Mouse (Mus musculus): ENCODE data around the gene Mrpl51. TPM values are rescaled to one million over a fixed set of nuclear protein-coding genes. Genes with fewer than 3 reads are reported as not detected.

The Mrpl51 gene
- polyA plus RNA-seq, 1 experiment = 68.6 TPM

DNA sequence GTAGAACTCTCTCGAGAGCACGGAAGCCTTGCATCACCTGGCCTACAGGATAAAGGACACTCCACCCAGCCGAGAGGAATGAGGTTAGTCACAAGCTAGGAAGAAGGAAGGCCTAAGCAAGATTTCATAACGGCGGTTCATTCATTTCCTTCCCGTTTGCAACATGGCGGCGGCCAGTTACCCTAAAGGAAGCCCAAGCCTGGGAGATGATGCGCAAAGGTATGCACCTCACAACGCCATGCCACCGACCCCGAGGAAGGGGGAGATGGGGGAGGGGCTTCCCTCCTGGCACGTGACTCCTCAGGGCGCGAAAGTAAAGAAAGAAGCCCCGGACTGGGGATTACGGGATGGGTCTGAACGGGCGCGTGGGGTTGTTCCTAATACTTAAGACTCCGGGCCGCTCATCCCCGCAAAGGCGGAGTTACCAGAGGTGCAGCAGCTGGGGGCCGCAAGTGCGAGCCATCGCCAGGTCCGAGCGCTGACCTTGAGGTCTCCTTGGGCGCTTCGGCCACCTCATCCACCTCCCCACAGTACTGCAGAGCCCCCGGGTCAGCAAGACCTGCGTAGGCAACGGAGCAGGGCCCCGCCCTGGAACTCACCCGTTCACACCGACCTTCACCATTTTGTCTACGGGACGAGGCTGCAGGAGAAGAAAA lies 26.8 kb upstream of the Mrpl51 start:
- TF ChIP-seq CTCF (IDR thresholded peaks at IDR 0.05; ENCODE audit: low read depth, low read length) (no peak), POLR2A (IDR thresholded peaks at IDR 0.05; ENCODE audit: borderline replicate concordance, low read depth, low read length) (no peak)
- H3K4me1 ChIP-seq (ENCODE audit: control insufficient read depth, insufficient read depth, low read length) = peaks cover 12% of the 10 kb centered on the region
- H3K4me3 ChIP-seq (ENCODE audit: insufficient read depth, low read length) = peak overlapping the region; percentile 92
- H3K27ac ChIP-seq (ENCODE audit: insufficient read depth, low read depth, low read length) = peak overlapping the region; percentile 85

DNA sequence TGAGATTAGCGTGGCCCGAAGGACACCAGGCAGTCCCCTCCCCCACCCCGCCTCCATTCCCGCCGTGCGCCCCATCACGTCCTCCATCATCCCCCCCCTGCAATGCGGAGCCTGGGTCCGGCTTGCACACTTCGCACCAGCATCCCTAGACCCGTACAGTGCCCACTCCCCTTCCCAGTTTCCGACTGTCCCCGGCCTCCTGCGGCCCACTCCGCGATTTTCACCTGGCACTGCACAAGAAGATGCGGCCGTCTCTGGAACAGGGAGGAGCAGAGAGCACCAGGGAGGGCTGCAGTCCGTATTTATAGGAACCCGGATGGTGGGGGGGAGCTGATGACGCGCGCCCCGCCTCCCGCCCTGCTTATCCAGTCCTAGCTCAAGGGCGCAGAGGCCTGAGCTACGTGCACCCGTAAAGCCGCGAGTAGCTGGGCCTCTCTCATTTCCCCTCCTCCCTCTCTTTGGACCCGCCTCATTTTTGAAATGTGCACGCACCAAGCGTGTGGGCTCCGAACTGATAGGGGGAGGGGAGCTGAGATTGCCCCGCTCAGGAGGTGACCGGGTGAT lies 26.2 kb upstream of the Mrpl51 start:
- peak overlapping the region; percentile 85 for H3K27ac ChIP-seq (ENCODE audit: insufficient read depth, low read depth, low read length)
- peak overlapping the region; percentile 92 for H3K4me3 ChIP-seq (ENCODE audit: insufficient read depth, low read length)
- TF ChIP-seq POLR2A (IDR thresholded peaks at IDR 0.05; ENCODE audit: borderline replicate concordance, low read depth, low read length) (peak; percentile 94; the same call in 1 of the 2 replicates), CTCF (IDR thresholded peaks at IDR 0.05; ENCODE audit: low read depth, low read length) (no peak)
- H3K4me1 ChIP-seq (ENCODE audit: control insufficient read depth, insufficient read depth, low read length) = peaks cover 12% of the 10 kb centered on the region

DNA sequence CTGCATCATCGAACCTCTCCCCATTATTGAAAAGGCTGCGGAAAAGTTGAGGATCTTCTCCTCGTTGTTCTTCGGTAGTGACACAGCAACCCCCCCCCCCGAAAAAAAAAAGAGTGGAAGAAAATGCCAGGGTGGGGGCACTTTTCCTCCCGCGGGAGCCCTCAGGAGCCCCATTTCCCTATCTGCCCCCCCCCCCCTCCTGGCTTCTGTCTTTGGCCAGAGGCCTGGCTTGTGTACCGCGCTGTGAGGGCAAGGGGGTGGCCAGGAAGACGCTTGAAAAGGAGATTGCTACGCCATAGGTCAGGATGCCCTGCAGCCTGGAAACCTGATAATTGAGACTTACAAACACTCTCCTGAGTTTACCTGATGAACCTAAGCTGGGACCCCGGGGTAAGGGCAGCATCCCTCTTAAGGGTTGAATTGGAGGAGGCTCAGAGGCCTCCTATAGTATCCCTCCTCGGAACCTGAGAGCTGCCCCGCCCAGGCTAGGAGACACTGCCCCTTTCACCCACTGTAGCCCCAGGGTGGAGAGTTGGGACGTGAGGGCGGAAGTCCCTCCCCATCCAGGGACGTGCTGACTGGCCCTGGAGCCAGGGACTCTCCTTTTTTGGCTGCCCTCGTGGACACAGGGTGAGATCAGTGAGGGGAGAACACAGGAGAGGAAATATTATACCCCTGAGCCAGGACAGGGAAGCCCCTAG lies 25.4 kb upstream of the Mrpl51 start, which contains the start of gene Gapdh:
TSS of gene Gapdh (minus strand) at position 417 of the 701 bp plus-strand sequence.
- TF ChIP-seq POLR2A (IDR thresholded peaks at IDR 0.05; ENCODE audit: borderline replicate concordance, low read depth, low read length) (no peak), CTCF (IDR thresholded peaks at IDR 0.05; ENCODE audit: low read depth, low read length) (no peak)
- peak within 1 kb of the TSS; percentile 85 for H3K27ac ChIP-seq (ENCODE audit: insufficient read depth, low read depth, low read length)
- peak within 1 kb of the TSS; percentile 92 for H3K4me3 ChIP-seq (ENCODE audit: insufficient read depth, low read length)
- peaks cover 12% of the 10 kb centered on the region for H3K4me1 ChIP-seq (ENCODE audit: control insufficient read depth, insufficient read depth, low read length)

DNA sequence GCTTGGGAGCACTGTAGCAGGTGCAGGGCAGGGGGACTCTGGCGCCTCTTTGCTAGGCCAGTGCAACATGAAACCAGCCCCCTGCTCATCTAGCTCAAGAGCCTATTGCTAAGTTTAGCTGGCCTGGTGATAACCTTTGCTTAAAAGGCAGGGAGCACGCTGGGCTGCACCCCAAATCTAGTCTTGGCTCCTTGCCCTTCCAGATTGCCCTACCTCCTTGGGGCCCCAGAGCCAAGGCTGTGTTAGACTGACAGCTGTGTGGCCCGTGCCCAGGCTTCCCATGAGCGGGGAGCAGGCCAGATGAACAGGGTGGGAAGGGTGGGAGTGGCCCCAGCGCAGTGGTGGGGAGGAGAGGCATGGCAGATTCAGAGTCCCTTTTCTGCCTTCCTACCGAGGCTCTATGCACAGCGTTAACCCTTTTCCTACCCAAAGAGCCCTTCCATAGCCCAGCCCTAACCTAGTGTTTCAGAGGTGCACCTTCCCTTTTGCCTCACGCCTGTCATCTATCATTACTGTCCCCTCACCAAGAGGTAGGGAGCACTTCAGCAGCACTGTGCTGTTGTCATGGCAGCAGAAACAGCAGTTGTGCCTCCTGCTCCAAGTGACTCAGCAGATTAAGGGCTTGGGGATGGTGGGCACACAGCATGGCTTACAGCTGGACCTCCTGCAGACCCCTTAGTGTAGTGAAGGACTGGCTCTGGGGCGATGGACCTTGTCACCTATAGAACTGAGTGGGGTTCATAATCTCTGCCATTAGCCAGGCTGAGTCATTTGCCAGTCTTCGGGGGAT lies 24.5 kb upstream of the Mrpl51 start:
- Histone ChIP-seq H3K4me3 (ENCODE audit: insufficient read depth, low read length) (peak overlapping the region; percentile 64), H3K4me1 (ENCODE audit: control insufficient read depth, insufficient read depth, low read length) (peaks cover 12% of the 10 kb centered on the region), H3K27ac (ENCODE audit: insufficient read depth, low read depth, low read length) (peak overlapping the region; percentile 77)
- TF ChIP-seq POLR2A (IDR thresholded peaks at IDR 0.05; ENCODE audit: borderline replicate concordance, low read depth, low read length) = no peak
- no peak for TF ChIP-seq CTCF (IDR thresholded peaks at IDR 0.05; ENCODE audit: low read depth, low read length)

DNA sequence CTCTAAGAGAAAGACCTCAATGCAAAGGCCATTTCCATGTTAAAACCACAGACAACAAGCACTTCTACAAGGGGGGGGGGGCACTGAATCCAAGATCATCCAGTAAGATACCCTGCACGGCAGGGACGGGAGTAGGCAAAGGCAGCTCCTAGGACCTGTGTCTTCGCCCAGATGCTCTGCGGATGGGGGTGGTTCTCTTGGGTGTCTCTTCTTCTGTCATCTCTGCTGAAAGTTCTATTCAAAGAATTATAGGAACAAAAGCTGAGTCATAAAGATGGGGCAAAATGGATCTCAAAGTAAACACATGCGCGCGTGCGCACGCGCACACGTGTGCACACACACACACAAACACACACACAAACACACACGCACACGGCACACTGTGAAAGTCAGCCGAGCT lies 23.5 kb upstream of the Mrpl51 start:
- TF ChIP-seq CTCF (IDR thresholded peaks at IDR 0.05; ENCODE audit: low read depth, low read length) = no peak
- TF ChIP-seq POLR2A (IDR thresholded peaks at IDR 0.05; ENCODE audit: borderline replicate concordance, low read depth, low read length) = no peak
- Histone ChIP-seq H3K4me3 (ENCODE audit: insufficient read depth, low read length) (no peak overlapping the region), H3K27ac (ENCODE audit: insufficient read depth, low read depth, low read length) (0 out of 2 replicates have a peak overlapping the region, but pooled peaks have one; percentile 77), H3K4me1 (ENCODE audit: control insufficient read depth, insufficient read depth, low read length) (peaks cover 12% of the 10 kb centered on the region)

DNA sequence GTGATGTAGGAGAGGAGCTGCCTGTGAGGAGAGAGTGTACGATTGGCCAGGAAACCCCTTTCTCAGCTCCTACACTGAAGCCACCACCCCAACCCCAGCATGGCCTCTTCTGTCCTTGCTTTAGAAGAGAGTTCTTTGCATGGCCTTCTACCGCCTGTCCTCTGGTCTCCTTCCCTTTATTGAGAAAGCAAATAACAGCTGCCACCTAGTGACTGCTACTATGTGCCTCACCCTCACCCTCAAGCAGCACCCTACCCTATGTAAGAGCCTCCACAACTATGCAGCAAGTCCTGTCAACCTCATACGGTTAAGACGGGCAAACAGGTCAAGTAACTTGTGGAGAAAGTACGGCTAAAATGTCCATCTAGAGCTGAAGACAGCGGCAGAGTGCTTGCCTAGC lies 21.4 kb upstream of the Mrpl51 start:
- TF ChIP-seq CTCF (IDR thresholded peaks at IDR 0.05; ENCODE audit: low read depth, low read length) (no peak), POLR2A (IDR thresholded peaks at IDR 0.05; ENCODE audit: borderline replicate concordance, low read depth, low read length) (no peak)
- peaks cover 9% of the 10 kb centered on the region for H3K4me1 ChIP-seq (ENCODE audit: control insufficient read depth, insufficient read depth, low read length)
- H3K27ac ChIP-seq (ENCODE audit: insufficient read depth, low read depth, low read length) = no peak overlapping the region
- no peak overlapping the region for H3K4me3 ChIP-seq (ENCODE audit: insufficient read depth, low read length)

DNA sequence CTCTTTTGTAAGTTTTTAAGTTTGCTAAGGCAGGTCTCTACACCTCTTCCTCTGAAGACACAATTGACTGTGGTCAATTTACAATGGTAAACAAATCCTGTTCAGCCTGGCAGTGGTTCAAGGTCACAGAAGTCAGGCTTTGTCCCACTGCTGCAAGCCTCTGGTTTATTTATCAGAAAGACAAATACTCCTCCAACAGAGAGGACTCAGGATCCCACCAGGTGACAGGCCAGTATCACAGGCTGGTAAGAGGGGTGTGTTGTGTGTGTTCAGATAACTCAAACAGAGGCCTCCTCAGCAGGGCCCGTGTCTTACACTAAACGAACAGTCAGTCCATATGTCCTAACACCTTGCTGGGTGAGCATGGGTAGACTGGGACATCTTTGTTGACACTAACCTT lies 19.1 kb upstream of the Mrpl51 start:
- TF ChIP-seq POLR2A (IDR thresholded peaks at IDR 0.05; ENCODE audit: borderline replicate concordance, low read depth, low read length) (no peak), CTCF (IDR thresholded peaks at IDR 0.05; ENCODE audit: low read depth, low read length) (no peak)
- no peak overlapping the region for H3K4me3 ChIP-seq (ENCODE audit: insufficient read depth, low read length)
- H3K27ac ChIP-seq (ENCODE audit: insufficient read depth, low read depth, low read length) = no peak overlapping the region
- peaks cover 5% of the 10 kb centered on the region for H3K4me1 ChIP-seq (ENCODE audit: control insufficient read depth, insufficient read depth, low read length)

DNA sequence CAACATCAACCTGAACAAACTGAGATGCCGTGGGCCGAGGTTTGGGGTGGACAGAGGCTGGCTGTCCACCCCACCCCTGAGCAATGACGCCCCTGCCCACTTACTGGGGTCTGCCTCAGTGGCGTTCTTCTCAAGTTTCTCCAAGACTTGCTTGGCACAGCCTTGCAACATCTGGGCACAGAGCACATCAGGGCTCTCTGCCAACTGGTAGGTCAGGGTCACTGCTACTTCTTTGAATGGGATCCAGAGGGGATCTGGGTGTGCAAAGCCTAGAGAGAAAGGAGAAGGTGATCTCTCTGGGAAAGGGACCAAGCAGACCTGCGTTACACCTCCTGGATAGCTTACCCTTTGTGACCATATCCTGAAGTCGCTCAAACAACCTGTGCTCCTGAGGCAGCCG lies 18.3 kb upstream of the Mrpl51 start:
- no peaks in the 10 kb centered on the region for H3K4me1 ChIP-seq (ENCODE audit: control insufficient read depth, insufficient read depth, low read length)
- no peak for TF ChIP-seq POLR2A (IDR thresholded peaks at IDR 0.05; ENCODE audit: borderline replicate concordance, low read depth, low read length)
- no peak for TF ChIP-seq CTCF (IDR thresholded peaks at IDR 0.05; ENCODE audit: low read depth, low read length)
- H3K27ac ChIP-seq (ENCODE audit: insufficient read depth, low read depth, low read length) = no peak overlapping the region
- H3K4me3 ChIP-seq (ENCODE audit: insufficient read depth, low read length) = no peak overlapping the region

DNA sequence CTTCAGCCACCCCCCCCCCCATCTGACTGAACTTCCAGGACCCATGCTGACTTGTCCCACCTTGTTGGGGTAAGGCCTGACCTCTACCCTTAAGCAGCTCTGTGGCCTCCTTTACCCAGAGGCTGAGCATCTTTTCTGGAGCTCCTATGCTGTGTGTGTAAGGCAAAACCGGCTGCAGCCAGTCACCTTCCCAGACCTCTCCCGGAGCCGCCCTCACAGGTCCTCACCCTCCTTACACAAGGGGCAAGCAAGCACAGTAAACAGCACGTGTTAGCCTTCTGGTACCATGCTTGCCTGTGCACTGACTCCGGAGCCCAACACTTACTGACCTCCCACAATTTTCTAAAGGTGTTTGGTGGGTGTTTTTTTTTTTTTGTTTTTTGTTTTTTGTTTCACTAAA lies 16.1 kb upstream of the Mrpl51 start:
- Histone ChIP-seq H3K27ac (ENCODE audit: insufficient read depth, low read depth, low read length) (no peak overlapping the region), H3K4me1 (ENCODE audit: control insufficient read depth, insufficient read depth, low read length) (no peaks in the 10 kb centered on the region), H3K4me3 (ENCODE audit: insufficient read depth, low read length) (no peak overlapping the region)
- TF ChIP-seq CTCF (IDR thresholded peaks at IDR 0.05; ENCODE audit: low read depth, low read length) = no peak
- no peak for TF ChIP-seq POLR2A (IDR thresholded peaks at IDR 0.05; ENCODE audit: borderline replicate concordance, low read depth, low read length)
